Mouse (Mus musculus): Measurements from ENCODE around the gene Jag2.

The Jag2 gene

DNA sequence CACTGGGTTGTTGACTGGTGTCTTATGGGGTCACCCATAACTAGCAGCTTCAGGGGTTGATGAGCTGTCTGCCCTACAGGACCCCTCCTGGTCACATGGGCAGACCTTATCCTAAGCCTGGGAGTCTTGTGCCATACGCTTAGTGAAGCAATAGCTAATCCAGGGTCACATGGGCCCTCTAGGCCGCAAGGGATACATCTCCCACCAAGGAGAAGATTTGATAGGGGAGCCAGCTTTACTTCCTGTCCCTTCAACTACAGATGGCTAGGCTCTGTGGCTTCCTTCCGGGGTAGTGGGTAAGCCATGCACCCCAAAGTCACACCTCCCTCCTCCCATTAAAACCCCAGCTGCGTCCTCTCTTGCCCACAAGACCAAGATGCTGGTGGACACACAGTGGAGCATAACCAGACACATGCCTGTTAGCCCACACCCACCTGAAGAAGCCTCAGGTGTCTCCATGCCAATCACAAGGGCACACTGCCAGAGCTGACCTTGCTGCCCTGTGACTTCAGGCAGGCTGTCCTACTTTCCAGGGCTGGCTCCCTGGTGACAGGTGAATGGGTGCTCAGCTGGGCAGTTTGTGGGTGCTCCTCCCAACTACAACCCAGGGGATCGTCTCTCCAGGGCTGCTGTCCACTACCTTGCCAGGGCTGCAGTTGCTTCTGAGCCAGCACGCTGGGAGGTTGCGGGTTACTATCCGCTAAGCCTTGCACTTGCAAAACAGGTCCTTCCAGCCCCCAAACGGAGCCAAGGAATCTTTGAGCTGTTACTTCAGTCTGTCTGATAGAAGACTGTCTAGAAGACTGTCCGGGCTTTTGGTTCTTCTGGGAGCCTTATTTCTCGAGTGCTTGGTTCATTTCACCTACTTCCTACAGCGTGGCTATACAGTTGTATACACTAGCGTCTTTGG lies 61.1 kb downstream of the Jag2 start, which contains the start of gene Gpr132:
Gpr132 (minus strand) TSS at position 51 of the 910 bp plus-strand sequence.
- no peak for DNase-seq (ENCODE audit: low spot score in 2 of 2)

DNA sequence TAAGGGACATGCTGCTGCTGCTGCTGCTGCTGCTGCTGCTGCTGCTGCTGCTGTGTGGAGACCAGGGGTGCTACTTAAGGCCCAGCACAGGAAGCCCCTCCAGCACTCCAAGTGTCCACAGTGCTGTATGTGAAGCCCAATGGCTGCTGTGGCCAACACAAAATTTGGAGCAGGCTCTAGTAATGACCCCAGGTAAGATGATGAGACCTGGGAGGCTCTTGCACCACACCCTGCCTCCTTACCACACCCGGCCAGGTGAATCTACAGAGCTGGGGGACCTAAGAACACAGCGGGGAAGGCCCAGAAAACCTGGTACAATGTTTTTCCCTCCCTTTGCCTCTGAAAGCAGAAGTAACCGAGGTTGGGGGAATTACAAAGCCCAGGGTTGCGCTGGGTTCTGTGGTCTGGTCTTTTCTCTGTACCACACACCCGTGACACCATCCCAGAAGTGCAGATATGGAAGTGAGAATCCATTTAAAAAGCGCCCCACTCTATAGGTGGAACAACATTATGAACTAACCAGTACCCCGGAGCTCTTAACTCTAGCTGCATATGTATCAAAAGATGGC lies 62.4 kb downstream of the Jag2 start:
- DNase-seq (ENCODE audit: low spot score in 2 of 2): no peak

DNA sequence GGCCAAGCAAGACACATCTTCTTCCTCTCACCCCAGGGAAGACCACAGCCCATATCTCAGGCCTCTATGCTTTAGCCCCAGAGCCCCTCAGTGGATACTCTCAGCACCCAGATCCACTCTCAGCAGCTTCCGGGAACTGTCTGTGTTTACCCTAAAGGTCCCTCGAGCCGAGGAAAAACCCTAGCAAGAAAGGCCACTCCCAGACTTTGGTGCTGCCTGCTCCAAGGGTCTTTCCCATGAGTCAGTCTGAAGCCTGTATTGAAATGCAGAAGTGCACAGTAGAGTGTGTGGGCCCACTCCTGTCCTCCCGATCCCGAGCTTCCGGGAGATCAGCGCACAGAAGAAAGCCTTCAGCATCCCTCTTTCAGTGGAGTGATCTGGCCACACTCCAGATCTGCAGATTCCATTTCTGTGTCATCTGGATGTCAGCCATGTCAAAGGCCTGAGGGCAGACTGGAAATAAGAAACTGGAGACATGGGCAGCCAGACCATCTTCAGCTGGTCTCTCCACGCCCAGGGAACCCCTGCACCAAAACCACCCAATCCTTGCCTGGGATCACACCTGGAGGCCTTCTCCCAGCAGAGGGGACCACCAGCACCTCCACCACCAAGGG lies 63.0 kb downstream of the Jag2 start:
- DNase-seq (ENCODE audit: low spot score in 2 of 2): no peak

DNA sequence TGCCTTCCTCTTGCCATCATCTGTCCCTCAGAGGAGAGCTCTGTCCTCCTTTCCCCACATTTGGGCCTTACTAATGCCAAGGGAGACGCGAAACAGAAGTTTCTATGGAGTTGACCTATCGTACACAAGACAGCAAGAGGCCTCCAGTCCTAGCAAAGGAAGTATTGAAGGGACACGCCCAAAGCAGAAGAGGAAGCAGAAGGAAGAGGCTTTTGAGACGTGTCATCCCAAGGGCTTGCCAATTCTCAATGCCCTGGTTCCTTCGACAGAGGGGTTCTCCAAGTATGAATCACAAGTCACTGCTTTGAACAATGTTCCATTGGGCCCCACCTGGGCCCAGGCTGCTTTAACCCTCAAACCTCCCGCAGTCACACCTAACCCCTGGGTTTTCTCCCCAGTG lies 64.8 kb downstream of the Jag2 start:
- no peak for DNase-seq (ENCODE audit: low spot score in 2 of 2)

GRCm38 (mm10) chr12:112861911-112862321 lies 67.7 kb downstream of the Jag2 start:
- DNase-seq (ENCODE audit: low spot score in 2 of 2): no peak

- DNase-seq (ENCODE audit: low spot score in 2 of 2): no peak
These were observed 68.8 kb downstream of the Jag2 start for GRCm38 (mm10) chr12:112860765-112861164.

DNA sequence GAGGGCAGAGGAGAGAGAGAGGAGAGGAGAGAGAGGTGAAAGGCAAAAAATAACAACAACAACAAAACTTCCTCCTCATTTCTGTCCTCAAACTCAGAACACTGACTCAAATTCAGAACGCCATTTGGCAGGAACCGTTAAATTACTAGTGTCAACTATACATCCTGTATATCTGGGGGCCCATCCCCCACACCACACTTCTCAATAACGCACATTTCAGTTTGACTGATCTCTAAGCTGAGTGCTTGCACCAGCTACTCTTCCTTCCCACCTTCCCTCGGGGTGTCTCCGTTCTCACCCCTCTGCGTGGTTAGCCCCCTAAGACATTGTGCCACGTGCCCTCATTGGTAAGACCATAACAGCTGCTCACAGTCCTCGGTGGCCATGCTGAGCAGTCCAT lies 69.6 kb downstream of the Jag2 start:
- DNase-seq (ENCODE audit: low spot score in 2 of 2): no peak

DNA sequence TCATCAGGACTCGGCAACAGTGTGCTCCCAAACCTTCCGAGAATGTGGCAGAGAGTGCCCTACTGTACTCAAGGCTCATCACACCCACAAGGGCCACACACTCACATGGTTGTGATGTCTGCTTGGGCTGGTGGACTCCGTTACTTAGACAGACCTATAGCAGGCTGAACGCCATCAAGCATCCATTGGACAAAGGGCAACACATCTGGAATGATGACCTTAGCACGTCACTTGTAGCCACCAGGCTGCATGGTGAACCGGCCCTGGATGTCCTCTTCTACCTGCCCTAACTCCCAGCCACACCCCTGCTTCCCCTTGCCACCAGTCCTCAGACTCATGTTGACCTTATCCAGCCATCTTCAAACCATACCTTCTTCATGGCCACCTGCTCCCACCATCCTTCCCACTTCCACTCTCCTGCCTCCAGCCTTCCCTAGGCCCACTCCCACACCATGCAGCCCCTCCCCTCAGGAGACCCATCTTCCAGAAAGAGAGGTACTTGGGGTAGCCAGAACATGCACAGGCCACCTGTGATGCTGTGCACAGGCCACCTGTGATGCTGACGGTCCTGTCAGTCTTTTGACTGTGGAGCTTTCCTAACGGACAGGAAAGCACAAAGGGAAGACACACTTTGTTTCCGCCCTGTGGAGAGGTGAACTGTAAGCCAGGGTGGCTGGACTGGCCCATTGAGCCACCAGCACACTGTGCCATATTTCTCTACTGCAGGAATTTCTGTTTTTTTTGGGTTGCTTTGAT lies 70.8 kb downstream of the Jag2 start:
- no peak for DNase-seq (ENCODE audit: low spot score in 2 of 2)

Measured in frontal cortex, postnatal 14 days (tissue).